Mouse (Mus musculus): ENCODE measurements around the gene Mtnr1b. TPM values are rescaled to one million over a fixed set of nuclear protein-coding genes. Genes with fewer than 3 reads are reported as not detected.
A peak's percentile ranks its signal among the peaks of the same experiment; 100 is the strongest.
"Not testable (repeated sequence)": the region's sequence is repeated elsewhere in the genome, so short reads cannot be mapped to it uniquely, and the experiment has no call there.

The Mtnr1b gene
- polyA plus RNA-seq, 1 experiment from 2014 or later, result not detected

DNA sequence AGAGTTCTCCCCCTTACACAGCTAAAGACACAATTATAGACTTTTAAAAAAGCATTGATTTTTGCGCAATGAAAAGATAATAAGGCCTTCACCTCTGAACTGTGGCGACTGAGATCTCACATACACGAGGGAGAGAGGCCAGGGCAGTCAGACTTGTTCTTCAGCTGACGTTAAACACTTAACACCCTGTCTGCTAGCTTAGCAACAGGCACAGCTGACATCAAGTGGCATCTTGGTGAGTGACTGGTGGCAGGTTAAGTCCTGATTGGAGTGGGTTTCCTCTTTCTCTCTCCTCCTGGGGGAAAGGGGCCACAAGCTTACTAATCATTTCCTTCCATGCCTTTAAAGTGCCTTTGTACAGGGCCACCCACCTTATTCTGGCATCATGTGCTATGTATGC is 4.3 kb downstream of the Mtnr1b start:
- H3K27ac ChIP-seq, result no peak overlapping the region
- H3K27me3 ChIP-seq (replicated peaks), result 0 out of 2 replicates have a peak, but pooled peaks cover 3% of the 10 kb centered on the region
- H3K4me2 ChIP-seq, result no peak overlapping the region
- no peak overlapping the region for H3K9ac ChIP-seq
- no peak overlapping the region for H3K4me3 ChIP-seq
- H3K36me3 ChIP-seq (replicated peaks), result no peaks in the 10 kb centered on the region
- ATAC-seq (replicated peaks), result no peak
- no peaks in the 10 kb centered on the region for H3K9me3 ChIP-seq
- 72% methylated on average over 4 of the region's 4 CpGs for WGBS
- H3K4me1 ChIP-seq, result no peaks in the 10 kb centered on the region

- ATAC-seq (replicated peaks), result no peak
- no peaks in the 10 kb centered on the region for H3K4me1 ChIP-seq
These were observed 4.9 kb downstream of the Mtnr1b start for GRCm38 (mm10) chr9:15869456-15869855.

GRCm38 (mm10) chr9:15866280-15867072 is 7.9 kb downstream of the Mtnr1b start:
- Histone ChIP-seq H3K36me3 (replicated peaks) (no peaks in the 10 kb centered on the region), H3K27ac (no peak overlapping the region), H3K4me1 (no peaks in the 10 kb centered on the region), H3K9me3 (no peaks in the 10 kb centered on the region), H3K4me2 (no peak overlapping the region), H3K9ac (no peak overlapping the region), H3K4me3 (no peak overlapping the region), H3K27me3 (replicated peaks) (no peaks in the 10 kb centered on the region)
- no peak for ATAC-seq (replicated peaks)
- WGBS, result 68% methylated on average over 10 of the region's 10 CpGs

More at GRCm38 (mm10) chr9:15869456-15869855, 4.9 kb downstream of the Mtnr1b start:
- Histone ChIP-seq H3K27ac (no peak overlapping the region), H3K9me3 (no peaks in the 10 kb centered on the region), H3K4me2 (no peak overlapping the region), H3K9ac (no peak overlapping the region), H3K27me3 (replicated peaks) (0 out of 2 replicates have a peak, but pooled peaks cover 3% of the 10 kb centered on the region), H3K4me3 (no peak overlapping the region), H3K36me3 (replicated peaks) (no peaks in the 10 kb centered on the region)
- WGBS, result 57% methylated on average over 4 of the region's 4 CpGs

GRCm38 (mm10) chr9:15861402-15861801 is 13.0 kb downstream of the Mtnr1b start:
- no peak for ATAC-seq (replicated peaks)
- H3K9me3 ChIP-seq, result no peaks in the 10 kb centered on the region
- no peak overlapping the region for H3K4me3 ChIP-seq
- H3K4me2 ChIP-seq, result no peak overlapping the region
- no peaks in the 10 kb centered on the region for H3K27me3 ChIP-seq (replicated peaks)
- H3K36me3 ChIP-seq (replicated peaks), result no peaks in the 10 kb centered on the region
- no peak overlapping the region for H3K27ac ChIP-seq
- no peaks in the 10 kb centered on the region for H3K4me1 ChIP-seq
- H3K9ac ChIP-seq, result no peak overlapping the region
- 69% methylated on average over 5 of the region's 5 CpGs for WGBS

DNA sequence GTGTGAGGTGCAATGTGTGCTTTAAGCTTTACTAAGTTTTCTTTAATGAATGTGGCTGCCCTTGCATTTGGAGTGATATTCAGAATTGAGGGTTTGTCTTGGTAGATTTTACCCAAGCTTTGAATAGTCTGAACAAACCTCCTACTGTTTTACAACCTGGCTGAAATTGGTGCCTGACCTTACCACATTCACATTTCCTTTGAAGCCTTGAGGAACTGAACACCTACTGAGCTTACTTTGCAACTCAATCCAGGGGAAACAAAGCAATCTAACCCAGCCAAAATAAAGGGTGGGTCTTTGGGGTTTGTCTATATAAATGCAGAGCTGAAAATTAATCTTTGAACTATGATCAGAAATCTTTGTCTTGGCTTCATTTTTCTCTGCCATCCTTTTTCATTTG is 23.6 kb downstream of the Mtnr1b start:
- ATAC-seq (replicated peaks), result no peak
- H3K4me1 ChIP-seq, result no peaks in the 10 kb centered on the region
- H3K36me3 ChIP-seq (replicated peaks), result no peaks in the 10 kb centered on the region
- no peak overlapping the region for H3K27ac ChIP-seq
- H3K27me3 ChIP-seq (replicated peaks), result no peaks in the 10 kb centered on the region
- H3K4me3 ChIP-seq, result no peak overlapping the region
- no peak overlapping the region for H3K9ac ChIP-seq
- H3K9me3 ChIP-seq, result no peaks in the 10 kb centered on the region
- H3K4me2 ChIP-seq, result no peak overlapping the region

DNA sequence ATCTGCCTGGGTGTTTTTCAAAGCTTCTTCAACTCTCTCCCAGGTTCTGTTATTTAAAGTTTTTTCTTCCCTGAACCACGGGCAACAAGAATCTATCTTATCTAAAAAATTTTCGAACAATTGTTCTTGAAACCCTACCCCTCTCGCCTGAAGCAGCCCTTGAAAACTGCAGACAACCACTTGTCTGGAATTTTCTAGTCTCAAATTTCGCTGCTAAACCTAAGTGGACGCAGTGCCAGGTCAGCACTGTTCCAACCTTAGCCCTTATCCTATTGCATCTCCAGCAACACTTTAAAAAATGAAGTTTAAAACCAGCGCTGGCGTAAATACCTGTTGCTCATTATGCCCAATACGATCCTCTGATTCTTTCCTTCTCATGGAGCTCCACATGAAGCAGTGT is 29.0 kb downstream of the Mtnr1b start:
- WGBS, result 90% methylated on average over 8 of the region's 8 CpGs
- no peak for ATAC-seq (replicated peaks)
- H3K9ac ChIP-seq, result no peak overlapping the region
- H3K4me3 ChIP-seq, result no peak overlapping the region
- H3K27me3 ChIP-seq (replicated peaks), result no peaks in the 10 kb centered on the region
- no peaks in the 10 kb centered on the region for H3K4me1 ChIP-seq
- H3K27ac ChIP-seq, result no peak overlapping the region
- H3K9me3 ChIP-seq, result no peaks in the 10 kb centered on the region
- H3K4me2 ChIP-seq, result no peak overlapping the region
- H3K36me3 ChIP-seq (replicated peaks), result no peaks in the 10 kb centered on the region

DNA sequence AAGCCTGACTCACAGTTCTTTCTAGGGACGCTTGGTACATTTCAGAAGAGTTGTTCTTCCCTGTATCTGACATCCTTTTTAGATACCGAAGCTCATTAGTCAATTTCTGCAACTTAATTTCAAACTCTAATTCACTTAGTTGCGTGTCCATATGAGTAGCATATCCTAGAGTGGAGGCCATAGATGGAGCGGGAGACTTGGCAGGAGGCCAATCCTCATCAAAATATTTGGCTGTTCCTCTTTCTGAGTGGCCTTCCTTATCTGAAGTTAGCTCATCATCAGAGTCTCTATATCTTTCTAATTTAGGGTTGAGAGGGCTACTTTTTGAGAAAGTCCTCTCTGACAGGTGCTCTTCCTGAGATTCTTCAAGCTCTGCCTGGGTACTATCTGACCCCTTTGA is 29.4 kb downstream of the Mtnr1b start:
- H3K4me2 ChIP-seq; H3K4me3 ChIP-seq; H3K4me1 ChIP-seq; H3K27me3 ChIP-seq (replicated peaks); H3K36me3 ChIP-seq (replicated peaks); H3K9me3 ChIP-seq; ATAC-seq (replicated peaks); H3K27ac ChIP-seq; H3K9ac ChIP-seq: not testable (repeated sequence)
- 95% methylated on average over 4 of the region's 4 CpGs for WGBS

DNA sequence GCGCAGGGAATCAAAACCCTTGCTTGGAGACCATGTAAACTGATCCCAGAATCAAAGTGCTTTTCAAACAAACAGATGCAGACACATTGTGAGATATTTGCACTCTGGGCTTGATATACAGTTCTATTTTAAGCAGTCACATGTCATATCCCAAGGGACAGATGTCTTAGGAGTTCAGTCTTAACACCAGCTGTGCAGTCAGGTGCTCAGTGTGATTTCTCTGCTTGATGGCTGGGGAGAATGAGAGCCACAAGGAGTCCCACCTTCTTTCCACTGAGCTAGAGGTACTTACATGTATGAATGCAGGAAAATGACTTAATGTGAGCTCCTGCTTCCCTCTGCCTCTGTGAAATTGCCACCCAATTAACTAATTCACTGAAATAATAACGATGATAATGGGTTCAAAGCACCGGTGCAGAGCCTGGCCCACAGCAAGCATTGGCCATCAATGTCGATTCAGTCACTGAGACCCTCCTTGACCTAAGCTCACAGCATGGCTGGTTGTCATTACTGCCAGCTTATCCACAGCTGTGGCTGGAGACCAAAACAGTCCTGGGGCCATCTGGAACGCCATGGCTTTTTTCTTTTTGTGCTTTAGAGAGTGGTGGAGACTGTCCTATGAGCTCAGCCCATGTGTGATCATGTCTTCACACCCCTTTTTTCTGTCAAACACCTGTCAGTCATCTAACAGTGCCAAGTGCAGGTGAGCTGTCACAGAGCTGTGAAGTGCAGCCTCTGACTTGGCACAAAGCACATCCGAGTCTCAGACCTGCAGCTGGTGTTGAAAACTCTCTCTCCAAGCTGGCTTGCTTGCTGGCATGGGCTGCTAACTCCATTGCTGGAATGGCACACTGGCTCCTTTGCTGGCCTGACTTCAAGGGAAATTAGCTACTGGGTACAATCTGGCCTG is 61.1 kb downstream of the Mtnr1b start:
- WGBS, result 65% methylated on average over 6 of the region's 6 CpGs
- Histone ChIP-seq H3K4me1 (no peaks in the 10 kb centered on the region), H3K4me3 (no peak overlapping the region), H3K27me3 (replicated peaks) (no peaks in the 10 kb centered on the region), H3K36me3 (replicated peaks) (no peaks in the 10 kb centered on the region), H3K9ac (no peak overlapping the region), H3K4me2 (no peak overlapping the region), H3K27ac (no peak overlapping the region), H3K9me3 (no peaks in the 10 kb centered on the region)
- ATAC-seq (replicated peaks), result peak; percentile 82

GRCm38 (mm10) chr9:15804296-15804695 is 70.1 kb downstream of the Mtnr1b start:
- WGBS, result 84% methylated on average over 2 of the region's 2 CpGs
- no peaks in the 10 kb centered on the region for H3K27me3 ChIP-seq (replicated peaks)
- no peak overlapping the region for H3K4me3 ChIP-seq
- H3K36me3 ChIP-seq (replicated peaks), result no peaks in the 10 kb centered on the region
- no peak overlapping the region for H3K9ac ChIP-seq
- ATAC-seq (replicated peaks), result no peak
- H3K4me2 ChIP-seq, result no peak overlapping the region
- no peaks in the 10 kb centered on the region for H3K4me1 ChIP-seq
- no peak overlapping the region for H3K27ac ChIP-seq
- no peaks in the 10 kb centered on the region for H3K9me3 ChIP-seq

DNA sequence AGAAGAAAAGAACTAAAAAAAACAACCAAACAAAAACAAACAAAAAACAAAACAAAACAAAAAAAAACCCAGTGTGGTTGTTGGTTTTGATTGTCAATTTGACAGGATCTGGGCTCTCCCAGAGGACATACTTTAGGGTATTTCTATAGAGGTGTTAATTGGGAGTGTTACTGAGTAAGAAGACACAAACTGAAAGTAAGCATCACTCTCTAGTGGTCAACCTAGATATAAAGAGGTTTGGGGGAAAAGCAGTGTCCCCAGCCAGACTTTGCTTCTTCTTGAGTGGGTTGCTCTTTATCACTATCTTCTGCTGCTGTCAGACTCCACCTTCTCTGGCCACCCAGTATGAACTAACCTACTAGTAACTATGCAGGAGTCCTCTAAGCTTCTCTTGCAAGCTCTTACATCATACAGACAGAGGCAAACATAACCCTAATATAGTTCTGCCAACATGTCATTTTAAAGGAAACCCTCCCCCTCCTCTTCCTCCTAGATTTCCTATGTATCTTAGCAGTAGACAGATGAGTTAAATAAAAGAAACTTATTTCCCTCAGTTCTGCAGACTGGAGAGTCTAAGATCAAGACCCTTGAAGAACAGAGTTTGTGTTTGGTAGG is 71.8 kb downstream of the Mtnr1b start:
- Histone ChIP-seq H3K9ac (no peak overlapping the region), H3K4me1 (no peaks in the 10 kb centered on the region), H3K9me3 (no peaks in the 10 kb centered on the region), H3K27me3 (replicated peaks) (no peaks in the 10 kb centered on the region), H3K36me3 (replicated peaks) (no peaks in the 10 kb centered on the region), H3K4me3 (no peak overlapping the region), H3K4me2 (no peak overlapping the region), H3K27ac (no peak overlapping the region)
- no peak for ATAC-seq (replicated peaks)

DNA sequence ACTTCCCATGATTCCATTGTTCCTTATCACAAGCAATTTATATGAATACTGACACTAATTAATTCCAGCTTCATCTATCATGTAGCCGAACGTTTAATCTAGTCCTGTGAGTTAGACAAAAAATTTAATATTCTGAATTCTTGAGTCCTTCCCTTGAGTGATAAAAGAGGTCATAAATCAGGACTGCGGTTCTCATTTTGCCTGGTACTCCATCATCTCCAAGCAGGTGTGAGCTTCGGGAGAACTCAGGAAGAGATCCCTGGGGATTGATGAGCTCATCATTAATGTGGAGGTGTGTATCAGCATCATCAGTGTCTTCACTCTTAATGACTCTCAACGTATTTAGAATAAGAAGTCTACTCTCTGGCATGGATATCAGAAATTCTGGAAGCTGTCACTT is 74.0 kb downstream of the Mtnr1b start:
- Histone ChIP-seq H3K4me3 (no peak overlapping the region), H3K9me3 (no peaks in the 10 kb centered on the region), H3K4me2 (no peak overlapping the region), H3K4me1 (no peaks in the 10 kb centered on the region), H3K27me3 (replicated peaks) (no peaks in the 10 kb centered on the region), H3K36me3 (replicated peaks) (no peaks in the 10 kb centered on the region), H3K9ac (no peak overlapping the region), H3K27ac (no peak overlapping the region)
- WGBS, result 82% methylated on average over 5 of the region's 5 CpGs
- no peak for ATAC-seq (replicated peaks)

- Histone ChIP-seq H3K27me3 (replicated peaks) (no peaks in the 10 kb centered on the region), H3K4me3 (no peak overlapping the region), H3K9ac (no peak overlapping the region), H3K36me3 (replicated peaks) (no peaks in the 10 kb centered on the region), H3K9me3 (no peaks in the 10 kb centered on the region), H3K27ac (no peak overlapping the region), H3K4me1 (no peaks in the 10 kb centered on the region), H3K4me2 (no peak overlapping the region)
- whole genome bisulfite sequencing, result 87% methylated on average over 6 of the region's 6 CpGs
- no peak for ATAC-seq (replicated peaks)
These were observed 79.9 kb downstream of the Mtnr1b start for GRCm38 (mm10) chr9:15794408-15794807.

Data from midbrain, embryonic 15.5 days (tissue).